Mouse (Mus musculus): Measurements from ENCODE around the gene Gpc6. TPM values are rescaled to one million over a fixed set of nuclear protein-coding genes. Genes with fewer than 3 reads are reported as not detected.

Gene Gpc6
- polyA plus RNA-seq, 1 experiment from 2014 or later: 14.5 TPM

- Histone ChIP-seq H3K4me1 (ENCODE audit: control insufficient read depth in 2 of 2, insufficient read depth in 2 of 2, low read length in 2 of 2) (0 out of 4 replicates have a peak, but pooled peaks cover 0 to 3% of the 10 kb centered on the region in 2 experiments), H3K4me3 (ENCODE audit: control insufficient read depth in 1 of 2, insufficient read depth in 1 of 2, low read depth in 1 of 2, low read length in 2 of 2) (peak overlapping the region; percentile 64 to 72), H3K27ac (replicated peaks in 1 of 2; ENCODE audit: control insufficient read depth in 1 of 2, insufficient read depth in 1 of 2, low read depth in 2 of 2, low read length in 2 of 2) (peak overlapping the region; percentile 63 to 77), H3K36me3 (ENCODE audit: control insufficient read depth, insufficient read depth, low read length) (no peaks in the 10 kb centered on the region), H3K9me3 (ENCODE audit: control insufficient read depth, low read length) (no peaks in the 10 kb centered on the region), H3K27me3 (ENCODE audit: control insufficient read depth, insufficient read depth, low read length) (peaks cover 6% of the 10 kb centered on the region), H3K4me2 (ENCODE audit: low read length) (peak overlapping the region; percentile 100), H3K9ac (ENCODE audit: low read length) (peak overlapping the region; percentile 77)
- ATAC-seq (ENCODE audit: insufficient number of reproducible peaks, insufficient read depth, low FRiP score, low read depth): peak; percentile 13; the same call in 1 of the 2 replicates
- WGBS: under 1% methylated on average over 58 of the region's 58 CpGs
Observed at GRCm38 (mm10) chr14:116925691-116926403, 732 bp downstream of the Gpc6 start.

DNA sequence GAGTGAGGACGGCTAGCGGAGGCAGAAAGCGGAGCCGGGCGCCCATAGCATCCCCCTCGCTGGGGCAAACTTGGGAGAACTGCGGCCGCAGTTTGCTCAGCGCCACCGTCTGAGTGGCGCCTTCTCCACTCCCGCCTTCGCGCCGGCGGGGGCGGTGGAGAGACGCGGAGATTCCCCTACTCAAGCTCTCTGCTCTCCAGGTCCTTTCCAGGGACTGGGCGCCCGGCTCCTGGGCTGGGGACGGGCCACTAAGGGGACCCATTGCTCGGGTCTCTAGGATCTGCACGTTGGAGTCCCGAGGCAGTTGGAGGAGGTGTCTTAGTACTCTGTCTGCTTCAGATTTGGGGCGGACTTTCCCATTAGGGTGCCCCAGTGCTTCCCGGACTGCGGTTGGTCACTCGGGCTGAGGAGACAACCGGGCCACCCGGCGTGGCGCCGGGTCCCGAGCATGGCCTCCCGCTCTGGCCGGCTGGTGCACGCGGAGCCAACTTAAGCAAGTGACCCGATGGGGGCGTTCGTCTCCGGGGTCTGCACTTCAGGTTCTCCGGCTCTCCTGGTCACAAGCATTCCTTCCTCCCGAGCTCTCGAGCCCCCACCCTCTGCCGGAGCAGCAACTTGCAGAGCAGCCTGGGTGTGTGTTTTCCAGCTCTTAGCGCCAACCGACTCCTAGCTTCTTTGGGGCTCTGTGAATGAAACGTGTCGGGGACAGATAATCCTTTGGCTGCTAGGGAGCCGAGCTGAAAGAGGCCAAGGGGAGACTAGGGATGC is 1.5 kb downstream of the Gpc6 start:
- Histone ChIP-seq H3K27ac (replicated peaks in 1 of 2; ENCODE audit: control insufficient read depth in 1 of 2, insufficient read depth in 1 of 2, low read depth in 2 of 2, low read length in 2 of 2) (peak overlapping the region; percentile 63 to 77), H3K27me3 (ENCODE audit: control insufficient read depth, insufficient read depth, low read length) (peaks cover 6% of the 10 kb centered on the region), H3K4me3 (ENCODE audit: control insufficient read depth in 1 of 2, insufficient read depth in 1 of 2, low read depth in 1 of 2, low read length in 2 of 2) (peak overlapping the region; percentile 64 to 72), H3K9ac (ENCODE audit: low read length) (peak overlapping the region; percentile 77), H3K9me3 (ENCODE audit: control insufficient read depth, low read length) (no peaks in the 10 kb centered on the region), H3K4me1 (ENCODE audit: control insufficient read depth in 2 of 2, insufficient read depth in 2 of 2, low read length in 2 of 2) (0 out of 4 replicates have a peak, but pooled peaks cover 0 to 3% of the 10 kb centered on the region in 2 experiments), H3K4me2 (ENCODE audit: low read length) (peak overlapping the region; percentile 100), H3K36me3 (ENCODE audit: control insufficient read depth, insufficient read depth, low read length) (no peaks in the 10 kb centered on the region)
- WGBS: 0% methylated on average over 52 of the region's 52 CpGs
- peak; percentile 66 for ATAC-seq (ENCODE audit: insufficient number of reproducible peaks, insufficient read depth, low FRiP score, low read depth)

DNA sequence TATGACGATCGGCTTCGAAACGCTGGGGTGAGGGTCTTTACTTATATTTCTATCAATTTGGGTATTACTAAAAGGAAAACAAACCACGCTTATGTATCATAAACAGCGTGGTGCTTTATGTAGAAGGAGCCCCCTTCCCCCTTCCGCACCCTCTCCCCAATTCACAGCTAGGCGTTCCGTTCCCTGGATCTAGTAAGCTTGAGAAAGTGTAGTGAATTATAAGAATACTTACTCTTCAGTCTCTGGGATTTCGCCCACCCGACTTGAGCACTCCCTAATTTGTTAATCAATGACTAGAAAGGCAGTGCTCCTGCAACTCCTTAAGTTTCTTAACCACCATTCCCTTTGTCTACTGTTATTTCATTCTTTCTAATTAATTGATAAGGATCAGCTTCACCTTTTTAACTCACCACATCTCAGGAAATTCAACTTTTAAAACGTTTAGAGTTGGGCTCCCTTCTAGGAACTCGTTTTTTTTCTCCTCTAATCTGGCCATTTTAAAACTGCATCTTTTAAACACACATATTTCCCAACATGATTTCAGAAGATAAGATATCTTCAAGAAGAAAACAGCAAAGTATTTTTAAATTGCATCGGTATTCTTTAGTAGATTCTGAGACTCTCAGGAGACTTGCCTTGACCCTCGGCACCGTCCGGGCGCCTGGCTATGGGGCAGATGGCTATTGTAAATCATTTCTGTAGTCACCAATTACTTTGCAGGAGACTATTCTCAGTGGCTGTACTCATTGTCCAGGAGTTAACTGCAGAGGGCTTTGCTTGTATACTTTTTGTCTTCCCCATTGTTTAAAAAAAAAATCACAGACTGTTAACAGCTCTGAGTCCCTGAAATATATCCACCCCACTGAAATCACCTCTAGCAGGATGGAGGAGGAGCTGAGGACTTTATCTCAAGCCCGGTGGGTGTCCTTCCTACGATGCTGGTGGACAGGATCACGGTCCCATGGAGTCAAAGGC is 2.5 kb downstream of the Gpc6 start:
- 6% methylated on average over 21 of the region's 21 CpGs for WGBS
- Histone ChIP-seq H3K9ac (ENCODE audit: low read length) (peak overlapping the region; percentile 77), H3K4me2 (ENCODE audit: low read length) (peak overlapping the region; percentile 100), H3K4me1 (ENCODE audit: control insufficient read depth in 2 of 2, insufficient read depth in 2 of 2, low read length in 2 of 2) (0 out of 4 replicates have a peak, but pooled peaks cover 0 to 3% of the 10 kb centered on the region in 2 experiments), H3K36me3 (ENCODE audit: control insufficient read depth, insufficient read depth, low read length) (no peaks in the 10 kb centered on the region), H3K9me3 (ENCODE audit: control insufficient read depth, low read length) (no peaks in the 10 kb centered on the region), H3K4me3 (ENCODE audit: control insufficient read depth in 1 of 2, insufficient read depth in 1 of 2, low read depth in 1 of 2, low read length in 2 of 2) (peak overlapping the region; percentile 64 to 72), H3K27ac (replicated peaks in 1 of 2; ENCODE audit: control insufficient read depth in 1 of 2, insufficient read depth in 1 of 2, low read depth in 2 of 2, low read length in 2 of 2) (peak overlapping the region in 1 of 2 experiments; percentile 77; a peak in 1 of 4 replicates), H3K27me3 (ENCODE audit: control insufficient read depth, insufficient read depth, low read length) (peaks cover 6% of the 10 kb centered on the region)
- no peak for ATAC-seq (ENCODE audit: insufficient number of reproducible peaks, insufficient read depth, low FRiP score, low read depth)

DNA sequence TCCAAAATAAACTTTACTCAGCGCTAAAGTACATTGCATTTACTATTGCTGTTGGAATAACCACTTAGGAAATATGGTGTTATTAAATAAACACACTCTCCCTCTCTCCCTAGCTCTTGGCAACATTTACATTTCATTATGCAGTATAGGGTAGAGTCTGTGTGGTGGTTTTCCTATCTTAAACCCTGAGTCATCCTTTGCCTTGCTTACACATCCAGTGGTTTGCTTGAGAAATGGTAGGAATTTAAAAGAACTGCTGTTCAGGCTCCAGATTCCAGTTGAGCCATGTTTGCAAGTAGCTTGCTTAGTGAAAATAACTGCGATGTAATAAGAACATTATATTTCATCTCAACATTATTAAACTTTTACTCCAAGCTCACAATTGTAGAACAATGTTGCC is 3.3 kb downstream of the Gpc6 start:
- Histone ChIP-seq H3K9me3 (ENCODE audit: control insufficient read depth, low read length) (no peaks in the 10 kb centered on the region), H3K4me1 (ENCODE audit: control insufficient read depth in 2 of 2, insufficient read depth in 2 of 2, low read length in 2 of 2) (0 out of 4 replicates have a peak, but pooled peaks cover 0 to 3% of the 10 kb centered on the region in 2 experiments), H3K9ac (ENCODE audit: low read length) (no peak overlapping the region), H3K27me3 (ENCODE audit: control insufficient read depth, insufficient read depth, low read length) (peaks cover 6% of the 10 kb centered on the region), H3K27ac (replicated peaks in 1 of 2; ENCODE audit: control insufficient read depth in 1 of 2, insufficient read depth in 1 of 2, low read depth in 2 of 2, low read length in 2 of 2) (no peak overlapping the region), H3K36me3 (ENCODE audit: control insufficient read depth, insufficient read depth, low read length) (no peaks in the 10 kb centered on the region), H3K4me3 (ENCODE audit: control insufficient read depth in 1 of 2, insufficient read depth in 1 of 2, low read depth in 1 of 2, low read length in 2 of 2) (peak overlapping the region in 1 of 2 experiments; percentile 72; a peak in 1 of 4 replicates), H3K4me2 (ENCODE audit: low read length) (peak overlapping the region; percentile 100)
- WGBS: 57% methylated on average over 2 of the region's 2 CpGs
- ATAC-seq (ENCODE audit: insufficient number of reproducible peaks, insufficient read depth, low FRiP score, low read depth): no peak

GRCm38 (mm10) chr14:116928796-116929529 is 3.8 kb downstream of the Gpc6 start:
- ATAC-seq (ENCODE audit: insufficient number of reproducible peaks, insufficient read depth, low FRiP score, low read depth): no peak

DNA sequence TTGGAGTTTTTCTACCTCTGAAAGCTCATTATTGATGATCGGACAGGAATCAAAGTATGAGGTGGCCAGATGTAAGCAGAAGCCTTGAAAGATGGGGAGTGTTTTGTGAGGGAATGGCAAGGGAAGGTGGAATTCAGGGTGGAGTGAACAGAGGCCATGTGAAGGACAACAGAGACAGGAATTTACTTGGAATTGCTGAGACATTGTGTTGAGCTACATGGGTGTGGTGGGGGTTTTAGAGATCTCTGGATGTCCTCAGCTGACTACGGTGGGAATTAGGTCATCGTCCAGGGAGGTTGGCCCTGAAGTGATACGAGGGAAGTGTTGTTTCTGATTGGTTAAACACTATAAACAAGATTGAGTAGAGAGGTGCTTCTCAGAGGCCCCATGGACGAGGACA is 8.7 kb downstream of the Gpc6 start:
- no peaks in the 10 kb centered on the region for H3K9me3 ChIP-seq (ENCODE audit: control insufficient read depth, low read length)
- no peaks in the 10 kb centered on the region; a peak in 1 of 4 replicates for H3K4me1 ChIP-seq (ENCODE audit: control insufficient read depth in 2 of 2, insufficient read depth in 2 of 2, low read length in 2 of 2)
- WGBS: 36% methylated on average over 5 of the region's 5 CpGs
- no peak overlapping the region for H3K4me2 ChIP-seq (ENCODE audit: low read length)
- H3K27ac ChIP-seq (replicated peaks in 1 of 2; ENCODE audit: control insufficient read depth in 1 of 2, insufficient read depth in 1 of 2, low read depth in 2 of 2, low read length in 2 of 2): no peak overlapping the region
- no peak overlapping the region for H3K9ac ChIP-seq (ENCODE audit: low read length)
- ATAC-seq (ENCODE audit: insufficient number of reproducible peaks, insufficient read depth, low FRiP score, low read depth): no peak
- no peak overlapping the region for H3K4me3 ChIP-seq (ENCODE audit: control insufficient read depth in 1 of 2, insufficient read depth in 1 of 2, low read depth in 1 of 2, low read length in 2 of 2)
- no peaks in the 10 kb centered on the region for H3K36me3 ChIP-seq (ENCODE audit: control insufficient read depth, insufficient read depth, low read length)
- H3K27me3 ChIP-seq (ENCODE audit: control insufficient read depth, insufficient read depth, low read length): no peaks in the 10 kb centered on the region

More at GRCm38 (mm10) chr14:116928796-116929529, 3.8 kb downstream of the Gpc6 start:
- Histone ChIP-seq H3K4me2 (ENCODE audit: low read length) (peak overlapping the region; percentile 100), H3K36me3 (ENCODE audit: control insufficient read depth, insufficient read depth, low read length) (no peaks in the 10 kb centered on the region), H3K4me1 (ENCODE audit: control insufficient read depth in 2 of 2, insufficient read depth in 2 of 2, low read length in 2 of 2) (peaks cover 0 to 3% of the 10 kb centered on the region in 2 experiments; a peak in 1 of 4 replicates), H3K9me3 (ENCODE audit: control insufficient read depth, low read length) (no peaks in the 10 kb centered on the region), H3K4me3 (ENCODE audit: control insufficient read depth in 1 of 2, insufficient read depth in 1 of 2, low read depth in 1 of 2, low read length in 2 of 2) (no peak overlapping the region), H3K27ac (replicated peaks in 1 of 2; ENCODE audit: control insufficient read depth in 1 of 2, insufficient read depth in 1 of 2, low read depth in 2 of 2, low read length in 2 of 2) (no peak overlapping the region), H3K9ac (ENCODE audit: low read length) (no peak overlapping the region), H3K27me3 (ENCODE audit: control insufficient read depth, insufficient read depth, low read length) (peaks cover 3% of the 10 kb centered on the region)
- WGBS: 50% methylated on average over 7 of the region's 7 CpGs

Measured in heart, embryonic 14.5 days (tissue).